Mouse (Mus musculus): Measurements from ENCODE around the gene Amn.

Gene Amn

DNA sequence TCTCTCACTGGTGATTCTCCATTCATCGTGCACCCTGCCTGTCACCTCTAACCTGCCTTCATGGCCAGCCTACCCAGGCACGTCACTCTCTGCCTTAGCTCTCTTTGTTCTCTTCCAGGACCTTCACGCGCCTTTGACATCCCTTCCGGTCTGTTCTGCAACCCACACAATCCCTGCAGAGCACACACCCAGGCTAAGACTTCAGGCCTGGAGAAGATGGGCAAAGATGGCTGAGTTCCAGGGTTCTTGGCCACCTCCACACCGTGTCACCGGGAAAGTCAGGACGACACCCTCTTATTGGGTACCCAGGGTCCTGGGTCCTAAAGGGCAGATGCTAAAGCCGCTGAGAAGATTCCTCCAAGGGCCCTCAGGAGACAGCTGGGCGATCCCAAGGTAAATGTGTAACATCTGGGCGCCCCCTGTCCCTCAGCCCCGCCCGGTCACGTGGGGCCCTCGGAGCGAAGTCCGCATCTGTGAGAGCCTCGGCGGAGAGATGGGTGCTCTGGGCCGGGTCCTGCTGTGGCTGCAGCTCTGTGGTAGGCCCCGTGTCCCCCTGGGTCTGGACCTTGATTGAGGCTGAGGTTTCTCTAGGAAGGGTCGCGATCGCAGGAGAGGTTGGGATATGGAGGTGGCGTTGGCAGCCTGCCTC lies at the start of gene Amn:
Gene Amn, plus strand, starts transcription at position 467 of the 649 bp plus-strand sequence.
- TF ChIP-seq NANOG (IDR thresholded peaks at IDR 0.05; ENCODE audit: borderline replicate concordance, low read length) (no peak), POU5F1 (IDR thresholded peaks at IDR 0.05; ENCODE audit: borderline replicate concordance, low read length) (no peak), CTCF (conservative IDR thresholded peaks at IDR 0.05; ENCODE audit: low read length) (no peak)
- Histone ChIP-seq H3K27me3 (ENCODE audit: insufficient read depth, low read length) (peaks cover 73% of the 10 kb centered on the region), H3K4me1 (replicated peaks; ENCODE audit: low read depth, low read length) (peaks cover 75% of the 10 kb centered on the region)

DNA sequence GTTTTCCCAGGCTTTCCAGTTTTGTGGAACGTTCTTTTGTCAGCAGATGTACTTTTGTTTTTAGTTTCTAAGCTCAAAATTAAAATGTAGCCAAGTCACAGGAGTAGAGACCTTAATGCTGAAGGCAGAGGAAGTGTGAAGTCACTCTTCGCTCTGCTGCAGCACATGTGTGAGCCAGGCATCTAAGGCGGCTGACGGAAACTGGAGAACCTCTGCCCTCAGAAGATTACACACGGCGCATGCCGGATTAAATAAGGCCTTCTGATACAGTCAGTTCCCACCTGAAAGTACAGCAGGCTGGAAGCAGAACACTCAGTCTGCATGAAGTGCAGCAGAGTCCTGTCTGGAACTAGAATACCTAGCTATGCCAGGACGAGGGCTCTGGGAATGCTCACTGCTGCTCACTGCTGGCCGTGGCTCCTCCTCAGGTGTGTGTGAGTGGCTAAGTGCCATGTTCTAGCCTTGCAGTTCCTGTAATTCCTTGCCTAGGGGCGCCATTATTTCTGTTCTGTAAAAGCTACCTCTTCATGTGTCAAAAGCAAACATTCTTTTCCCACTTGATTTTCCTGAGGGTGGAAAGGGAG lies 45.6 kb upstream of the Amn start:
- Histone ChIP-seq H3K9me3 (ENCODE audit: low read length) (no peaks in the 10 kb centered on the region), H3K4me3 (replicated peaks; ENCODE audit: low read length) (no peak overlapping the region), H3K36me3 (ENCODE audit: insufficient read depth, low read length) (peaks cover 23% of the 10 kb centered on the region), H3K4me1 (replicated peaks; ENCODE audit: low read depth, low read length) (peaks cover 3% of the 10 kb centered on the region; the same call in 1 of the 2 replicates), H3K27me3 (ENCODE audit: insufficient read depth, low read length) (no peaks in the 10 kb centered on the region)
- no peak for TF ChIP-seq CTCF (conservative IDR thresholded peaks at IDR 0.05; ENCODE audit: low read length)

More for the DNA sequence above, at the start of gene Amn:
- Histone ChIP-seq H3K4me3 (replicated peaks; ENCODE audit: low read length) (peak within 1 kb of the TSS; percentile 73), H3K36me3 (ENCODE audit: insufficient read depth, low read length) (no peaks in the 10 kb centered on the region), H3K9me3 (ENCODE audit: low read length) (no peaks in the 10 kb centered on the region)

DNA sequence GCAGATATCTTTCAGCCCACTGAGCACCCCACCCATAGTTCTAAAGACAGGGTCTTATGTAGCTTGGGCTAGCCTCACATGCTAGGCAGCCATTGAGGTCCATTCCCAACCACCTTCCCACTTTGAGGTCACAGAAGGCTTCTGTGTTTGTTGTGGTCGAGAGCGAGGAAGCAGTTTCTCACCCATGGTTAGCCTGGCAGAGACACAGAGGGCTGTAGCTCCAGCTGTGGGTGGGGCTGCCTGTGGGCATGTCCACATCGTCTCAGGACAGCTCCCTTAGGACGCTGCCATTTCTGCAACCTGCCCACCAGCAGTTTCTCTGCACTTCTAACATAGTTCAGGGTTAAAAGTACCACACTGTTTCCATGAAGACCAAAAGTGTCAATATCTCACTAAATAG lies 43.5 kb upstream of the Amn start:
- Histone ChIP-seq H3K27me3 (ENCODE audit: insufficient read depth, low read length) (no peaks in the 10 kb centered on the region), H3K36me3 (ENCODE audit: insufficient read depth, low read length) (peaks cover 11% of the 10 kb centered on the region), H3K4me3 (replicated peaks; ENCODE audit: low read length) (no peak overlapping the region), H3K9me3 (ENCODE audit: low read length) (no peaks in the 10 kb centered on the region), H3K4me1 (replicated peaks; ENCODE audit: low read depth, low read length) (peaks cover 3% of the 10 kb centered on the region; the same call in 1 of the 2 replicates)
- TF ChIP-seq CTCF (conservative IDR thresholded peaks at IDR 0.05; ENCODE audit: low read length) = no peak
- TF ChIP-seq NANOG (IDR thresholded peaks at IDR 0.05; ENCODE audit: borderline replicate concordance, low read length) = no peak
- no peak for TF ChIP-seq POU5F1 (IDR thresholded peaks at IDR 0.05; ENCODE audit: borderline replicate concordance, low read length)

DNA sequence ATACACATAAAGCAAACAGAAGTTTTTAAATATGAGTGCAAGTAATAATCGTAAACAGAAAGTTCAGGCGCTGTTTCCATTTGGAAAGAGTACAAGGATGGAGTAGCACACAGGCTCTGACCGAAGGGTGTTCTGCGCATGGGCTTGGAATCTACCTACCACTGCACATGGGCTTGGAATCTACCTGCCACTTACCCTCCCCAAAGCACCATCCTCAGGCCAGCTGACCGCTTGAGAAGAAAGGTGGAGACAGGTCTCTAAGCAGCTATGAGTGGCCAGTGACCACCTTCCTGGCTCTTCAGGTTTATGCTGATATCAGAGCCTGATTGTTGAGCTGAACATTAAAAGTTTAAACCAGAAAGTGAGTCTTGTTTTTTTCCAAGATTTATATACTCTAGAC lies 42.4 kb upstream of the Amn start:
- TF ChIP-seq NANOG (IDR thresholded peaks at IDR 0.05; ENCODE audit: borderline replicate concordance, low read length) (no peak), CTCF (conservative IDR thresholded peaks at IDR 0.05; ENCODE audit: low read length) (no peak), POU5F1 (IDR thresholded peaks at IDR 0.05; ENCODE audit: borderline replicate concordance, low read length) (no peak)
- Histone ChIP-seq H3K4me3 (replicated peaks; ENCODE audit: low read length) (no peak overlapping the region), H3K36me3 (ENCODE audit: insufficient read depth, low read length) (peaks cover 10% of the 10 kb centered on the region), H3K4me1 (replicated peaks; ENCODE audit: low read depth, low read length) (peaks cover 7% of the 10 kb centered on the region), H3K27me3 (ENCODE audit: insufficient read depth, low read length) (no peaks in the 10 kb centered on the region), H3K9me3 (ENCODE audit: low read length) (no peaks in the 10 kb centered on the region)

DNA sequence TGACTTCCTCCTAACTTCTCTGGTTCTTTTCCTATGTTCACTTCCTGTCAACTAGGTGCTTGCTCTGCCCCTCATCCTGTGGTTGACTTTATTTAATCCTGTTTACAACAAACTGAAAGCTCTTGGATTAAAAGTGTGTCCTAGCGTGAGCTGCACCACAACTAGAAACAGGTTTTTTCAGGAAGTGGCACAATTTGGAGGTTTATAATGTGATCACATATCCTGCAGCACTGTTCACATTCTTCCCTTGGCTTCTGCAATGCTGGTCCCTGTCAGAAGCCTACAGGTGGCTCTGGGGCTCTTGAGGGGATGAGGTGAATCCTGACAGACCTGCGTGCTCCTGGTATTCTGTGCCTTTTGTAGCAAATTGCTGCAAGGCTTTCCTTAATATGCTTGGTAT lies 40.1 kb upstream of the Amn start:
- no peaks in the 10 kb centered on the region; the same call in 1 of the 2 replicates for H3K36me3 ChIP-seq (ENCODE audit: insufficient read depth, low read length)
- H3K4me1 ChIP-seq (replicated peaks; ENCODE audit: low read depth, low read length) = peaks cover 27% of the 10 kb centered on the region
- no peaks in the 10 kb centered on the region for H3K9me3 ChIP-seq (ENCODE audit: low read length)
- no peak overlapping the region for H3K4me3 ChIP-seq (replicated peaks; ENCODE audit: low read length)
- H3K27me3 ChIP-seq (ENCODE audit: insufficient read depth, low read length) = no peaks in the 10 kb centered on the region
- TF ChIP-seq CTCF (conservative IDR thresholded peaks at IDR 0.05; ENCODE audit: low read length) = no peak
- TF ChIP-seq POU5F1 (IDR thresholded peaks at IDR 0.05; ENCODE audit: borderline replicate concordance, low read length) = no peak
- no peak for TF ChIP-seq NANOG (IDR thresholded peaks at IDR 0.05; ENCODE audit: borderline replicate concordance, low read length)

DNA sequence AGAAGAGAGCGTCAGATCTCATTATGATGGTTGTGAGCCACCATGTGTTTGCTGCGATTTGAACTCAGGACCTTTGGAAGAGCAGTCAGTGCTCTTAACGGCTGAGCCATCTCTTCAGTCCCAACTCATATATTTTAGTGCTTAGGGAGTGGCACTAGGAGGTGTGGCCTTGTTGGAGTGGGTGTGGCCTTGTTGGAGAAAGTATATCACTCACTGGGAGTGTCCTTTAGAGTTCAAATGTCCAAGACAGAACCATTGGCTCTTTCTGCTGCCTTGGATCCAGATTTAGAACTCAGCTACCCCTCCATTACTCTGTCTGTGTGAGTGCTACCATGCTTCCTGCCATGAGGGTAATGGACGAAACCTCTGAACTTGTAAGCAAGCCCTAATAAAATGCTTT lies 37.1 kb upstream of the Amn start:
- no peaks in the 10 kb centered on the region for H3K9me3 ChIP-seq (ENCODE audit: low read length)
- no peaks in the 10 kb centered on the region for H3K27me3 ChIP-seq (ENCODE audit: insufficient read depth, low read length)
- peaks cover 55% of the 10 kb centered on the region for H3K4me1 ChIP-seq (replicated peaks; ENCODE audit: low read depth, low read length)
- TF ChIP-seq CTCF (conservative IDR thresholded peaks at IDR 0.05; ENCODE audit: low read length) (no peak), POU5F1 (IDR thresholded peaks at IDR 0.05; ENCODE audit: borderline replicate concordance, low read length) (no peak), NANOG (IDR thresholded peaks at IDR 0.05; ENCODE audit: borderline replicate concordance, low read length) (no peak)
- no peak overlapping the region for H3K4me3 ChIP-seq (replicated peaks; ENCODE audit: low read length)
- peaks cover 14% of the 10 kb centered on the region for H3K36me3 ChIP-seq (ENCODE audit: insufficient read depth, low read length)

DNA sequence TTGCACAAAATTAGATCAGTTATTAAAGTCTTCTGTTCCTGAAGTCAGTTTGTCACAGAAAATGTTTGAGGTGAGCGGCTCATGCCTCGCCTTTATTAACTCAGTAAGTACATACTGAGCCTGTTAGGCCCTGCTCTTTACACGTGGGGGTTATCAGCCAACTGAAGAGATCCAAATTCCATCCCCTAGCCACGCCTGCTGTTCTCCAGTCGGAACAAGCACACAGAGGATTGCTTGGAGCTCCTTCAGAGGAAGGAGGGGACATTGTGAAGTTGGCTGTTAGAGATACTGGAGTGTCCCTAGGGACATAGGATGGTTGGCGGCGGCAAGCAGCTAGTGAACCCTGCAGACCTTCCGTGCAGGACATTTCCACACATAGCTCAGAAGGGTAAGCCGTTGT lies 36.5 kb upstream of the Amn start:
- no peaks in the 10 kb centered on the region for H3K27me3 ChIP-seq (ENCODE audit: insufficient read depth, low read length)
- H3K4me1 ChIP-seq (replicated peaks; ENCODE audit: low read depth, low read length) = peaks cover 58% of the 10 kb centered on the region
- H3K4me3 ChIP-seq (replicated peaks; ENCODE audit: low read length) = peak overlapping the region; percentile 45
- TF ChIP-seq POU5F1 (IDR thresholded peaks at IDR 0.05; ENCODE audit: borderline replicate concordance, low read length) (no peak), NANOG (IDR thresholded peaks at IDR 0.05; ENCODE audit: borderline replicate concordance, low read length) (no peak), CTCF (conservative IDR thresholded peaks at IDR 0.05; ENCODE audit: low read length) (no peak)
- H3K9me3 ChIP-seq (ENCODE audit: low read length) = no peaks in the 10 kb centered on the region
- H3K36me3 ChIP-seq (ENCODE audit: insufficient read depth, low read length) = peaks cover 20% of the 10 kb centered on the region

DNA sequence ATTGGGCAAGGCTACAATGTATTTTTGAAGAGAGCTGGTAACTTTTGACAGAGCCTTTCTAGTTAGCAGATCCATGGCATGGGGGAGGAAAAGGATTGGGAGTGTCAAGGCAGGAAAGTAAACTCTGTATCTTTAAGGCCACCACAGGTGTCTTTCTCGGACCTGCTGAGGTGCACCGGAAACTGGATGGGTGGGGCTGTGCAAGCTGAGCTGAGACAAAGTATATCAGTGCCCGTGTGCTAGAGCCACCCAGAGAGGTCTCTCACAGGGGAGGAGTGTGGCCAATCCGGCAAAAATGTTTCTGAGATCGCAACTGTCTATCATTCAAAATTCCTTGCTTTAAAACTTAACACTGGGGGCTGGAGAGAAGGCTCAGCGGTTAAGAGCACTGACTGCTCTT lies 35.3 kb upstream of the Amn start:
- TF ChIP-seq POU5F1 (IDR thresholded peaks at IDR 0.05; ENCODE audit: borderline replicate concordance, low read length) (no peak), CTCF (conservative IDR thresholded peaks at IDR 0.05; ENCODE audit: low read length) (no peak), NANOG (IDR thresholded peaks at IDR 0.05; ENCODE audit: borderline replicate concordance, low read length) (no peak)
- no peaks in the 10 kb centered on the region for H3K27me3 ChIP-seq (ENCODE audit: insufficient read depth, low read length)
- H3K4me3 ChIP-seq (replicated peaks; ENCODE audit: low read length) = 0 out of 2 replicates have a peak overlapping the region, but pooled peaks have one; percentile 39
- H3K9me3 ChIP-seq (ENCODE audit: low read length) = no peaks in the 10 kb centered on the region
- peaks cover 63% of the 10 kb centered on the region for H3K4me1 ChIP-seq (replicated peaks; ENCODE audit: low read depth, low read length)
- peaks cover 30% of the 10 kb centered on the region for H3K36me3 ChIP-seq (ENCODE audit: insufficient read depth, low read length)
